Mouse (Mus musculus) erythroblast, embryonic 14.5 days (primary cell): ENCODE measurements around the gene Akap2.

ENCODE experiments used
- GATA1 ChIP-seq: IDR thresholded peaks from 2 replicates; pipeline ENCODE4 v1.6.1; 2012; ENCODE audit warnings: low read length, inconsistent platforms, mixed read lengths
- TAL1 ChIP-seq: IDR thresholded peaks from 3 replicates; pipeline ENCODE4 v1.6.1; 2012; ENCODE audit warnings: low read length, inconsistent platforms, mixed read lengths

- TF ChIP-seq TAL1 (no peak), GATA1 (no peak)
Measured at GRCm38 (mm10) chr4:57866088-57866487, 148.6 kb downstream of the Akap2 start.
